Mouse (Mus musculus) heart, postnatal 36 days (tissue): ENCODE measurements around the gene Rae1. TPM values are rescaled to one million over a fixed set of nuclear protein-coding genes. Genes with fewer than 3 reads are reported as not detected.

Experiments
- DNase-seq, 2 experiments: peaks; one replicate each; pipeline ENCODE4 v3.0.0; 2021 to 2022
- intact Hi-C: fragments of 180-260 bp; cut with DNase I; formaldehyde crosslinking; loops from one replicate; pipeline ENCODE4 v1.15.1; 2025
- total RNA-seq, 2 experiments: library from RNA; stranded (reverse); gene quantifications; 2 replicates each; pipeline ENCODE4 v1.2.3; 2021

Gene Rae1
- total RNA-seq, 2 experiments from 2014 or later: 24.0 to 24.7 TPM

GRCm38 (mm10) chr2:173023966-173024365 is 24.0 kb downstream of the Rae1 start:
- no peak for DNase-seq
- intact Hi-C loops: loop anchor here (2.0 kb wide), 1 partner anchor 57 kb away; no protein-coding TSS in a partner anchor

- intact Hi-C loops: no loop called here
These were observed 24.5 kb downstream of the Rae1 start for GRCm38 (mm10) chr2:173024392-173024791.

GRCm38 (mm10) chr2:173024938-173025337 is 25.0 kb downstream of the Rae1 start:
- peak in 1 of 2 experiments; percentile 53 for DNase-seq
- intact Hi-C loops: no loop called here

More at GRCm38 (mm10) chr2:173024392-173024791, 24.5 kb downstream of the Rae1 start:
- no peak for DNase-seq

- intact Hi-C loops: no loop called here
These were observed 26.4 kb downstream of the Rae1 start for GRCm38 (mm10) chr2:173026286-173026685.

GRCm38 (mm10) chr2:173026688-173027131 is 26.8 kb downstream of the Rae1 start:
- intact Hi-C loops: no loop called here
- DNase-seq: no peak

More at GRCm38 (mm10) chr2:173026286-173026685, 26.4 kb downstream of the Rae1 start:
- DNase-seq: no peak

GRCm38 (mm10) chr2:173027169-173027823 is 27.4 kb downstream of the Rae1 start:
- DNase-seq: no peak
- intact Hi-C loops: no loop called here

GRCm38 (mm10) chr2:173027824-173028495 is 28.0 kb downstream of the Rae1 start:
- intact Hi-C loops: no loop called here
- DNase-seq: no peak

- intact Hi-C loops: no loop called here
- DNase-seq: no peak
These were observed 28.7 kb downstream of the Rae1 start for GRCm38 (mm10) chr2:173028508-173029031.

- intact Hi-C loops: no loop called here
- no peak for DNase-seq
These were observed 30.8 kb downstream of the Rae1 start for GRCm38 (mm10) chr2:173030591-173031338.

- intact Hi-C loops: no loop called here
- no peak for DNase-seq
These were observed 33.6 kb downstream of the Rae1 start for GRCm38 (mm10) chr2:173033531-173033930.

- no peak for DNase-seq
- intact Hi-C loops: no loop called here
These were observed 35.1 kb downstream of the Rae1 start for GRCm38 (mm10) chr2:173034998-173035397.

GRCm38 (mm10) chr2:173035653-173036052 is 35.7 kb downstream of the Rae1 start:
- intact Hi-C loops: no loop called here
- DNase-seq: no peak

GRCm38 (mm10) chr2:173036055-173036454 is 36.1 kb downstream of the Rae1 start:
- intact Hi-C loops: no loop called here
- no peak for DNase-seq

- intact Hi-C loops: no loop called here
- no peak for DNase-seq
These were observed 36.7 kb downstream of the Rae1 start for GRCm38 (mm10) chr2:173036611-173037010.

GRCm38 (mm10) chr2:173037347-173037746 is 37.4 kb downstream of the Rae1 start:
- intact Hi-C loops: no loop called here
- no peak for DNase-seq

GRCm38 (mm10) chr2:173037827-173038607 is 38.1 kb downstream of the Rae1 start:
- DNase-seq: no peak
- intact Hi-C loops: no loop called here

- DNase-seq: no peak
- intact Hi-C loops: no loop called here
These were observed 39.1 kb downstream of the Rae1 start for GRCm38 (mm10) chr2:173039041-173039440.

GRCm38 (mm10) chr2:173040803-173041202 is 40.9 kb downstream of the Rae1 start:
- DNase-seq: no peak
- intact Hi-C loops: no loop called here

- intact Hi-C loops: no loop called here
- no peak for DNase-seq
These were observed 41.3 kb downstream of the Rae1 start for GRCm38 (mm10) chr2:173041242-173041641.

GRCm38 (mm10) chr2:173041893-173042292 is 42.0 kb downstream of the Rae1 start:
- intact Hi-C loops: no loop called here
- DNase-seq: no peak
